Mouse (Mus musculus) bone marrow, adult 2 months (tissue): ENCODE measurements around the gene Olfr826. TPM values are rescaled to one million over a fixed set of nuclear protein-coding genes. Genes with fewer than 3 reads are reported as not detected.
"Not testable (repeated sequence)": the region's sequence is repeated elsewhere in the genome, so short reads cannot be mapped to it uniquely, and the experiment has no call there.

ENCODE experiments used
- H3K27ac ChIP-seq: fragments of 200-500 bp; 2 replicates; pipeline ENCODE4 v1.5.1; 2012; ENCODE audit warnings: low read depth, mild to moderate bottlenecking, control low read depth, inconsistent platforms, low read length; ENCODE audit not compliant: control insufficient read depth, poor library complexity, insufficient read depth
- H3K4me1 ChIP-seq: fragments of 200-500 bp; 2 replicates; pipeline ENCODE4 v1.6.1; 2011; ENCODE audit warnings: low read length; ENCODE audit not compliant: control insufficient read depth, insufficient read depth
- H3K4me3 ChIP-seq: fragments of 200-500 bp; replicated peaks from 2 replicates; pipeline ENCODE3; 2011; ENCODE audit warnings: mild to moderate bottlenecking, low read depth, low read length, control low read depth; ENCODE audit not compliant: control insufficient read depth
- CTCF ChIP-seq: fragments of 200-500 bp; IDR thresholded peaks from 2 replicates; pipeline ENCODE4 v1.5.1; 2011; ENCODE audit warnings: low read length, control low read depth; ENCODE audit not compliant: control insufficient read depth, insufficient read depth
- POLR2A ChIP-seq: fragments of 200-500 bp; IDR thresholded peaks from 2 replicates; pipeline ENCODE4 v1.6.1; 2011; ENCODE audit warnings: low read depth, mild to moderate bottlenecking, control low read depth, low read length, borderline replicate concordance; ENCODE audit not compliant: control insufficient read depth
- polyA plus RNA-seq: library from polyadenylated mRNA; stranded (reverse); fragments of >200 nt; gene quantifications from 2 replicates; pipeline ENCODE4 v1.2.4, GENCODE M21; 2011; ENCODE audit warnings: low replicate concordance; ENCODE audit not compliant: missing spikeins, insufficient read depth, insufficient read length

The Olfr826 gene
- polyA plus RNA-seq, 1 experiment = not detected

DNA sequence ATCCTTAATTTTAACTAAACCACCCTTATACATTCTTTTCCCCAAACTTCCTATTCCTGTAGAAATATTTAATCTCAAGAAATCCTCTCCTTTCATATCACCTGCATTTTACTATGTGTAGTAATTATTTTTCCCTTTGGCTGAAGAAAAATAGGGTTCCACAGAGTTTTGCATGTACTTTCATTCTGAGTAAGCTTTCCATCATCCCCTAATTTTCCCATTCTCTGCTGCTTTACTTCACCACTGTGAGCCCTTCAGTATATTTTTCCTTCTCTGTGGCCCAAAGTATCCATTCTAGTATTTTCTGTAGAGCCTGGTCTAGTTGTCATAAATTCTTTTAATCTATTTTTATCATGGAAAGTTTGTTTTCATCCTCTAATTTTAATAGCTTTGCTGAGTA, 49.2 kb downstream of the Olfr826 start:
- H3K27ac ChIP-seq = no peak overlapping the region
- TF ChIP-seq CTCF = no peak
- TF ChIP-seq POLR2A = no peak
- H3K4me1 ChIP-seq = no peaks in the 10 kb centered on the region
- no peak overlapping the region for H3K4me3 ChIP-seq

DNA sequence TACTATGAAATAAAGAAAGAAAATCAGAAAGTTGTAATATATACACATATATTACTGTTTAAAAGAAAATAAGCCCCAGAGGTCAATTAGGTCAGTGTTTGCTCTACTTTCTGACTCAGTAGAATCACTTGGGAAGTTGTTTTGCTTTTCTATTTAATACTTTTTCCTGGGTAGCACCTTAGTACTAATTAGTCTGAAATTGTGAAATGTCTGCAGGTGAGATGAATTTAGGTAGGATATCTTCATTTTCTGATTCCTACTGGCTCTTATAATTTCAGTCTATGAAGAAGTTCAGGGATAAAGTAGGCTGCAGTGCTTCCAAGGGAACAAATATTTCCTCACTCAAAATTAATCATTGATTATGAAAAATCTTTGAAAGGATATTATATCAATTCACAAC, 54.1 kb downstream of the Olfr826 start, which contains the start of gene Olfr824:
Gene Olfr824, minus strand, starts transcription at position 101 of the 400 bp plus-strand sequence.
- H3K4me3 ChIP-seq, H3K4me1 ChIP-seq, H3K27ac ChIP-seq: not testable (repeated sequence)

Other genes starting within 250 kb of the Olfr826 start
- gene Olfr818, start 235.1 kb downstream of the Olfr826 start, polyA plus RNA-seq = not detected in 2 replicates
- not detected in 2 replicates for gene Olfr819, start 216.9 kb downstream of the Olfr826 start, polyA plus RNA-seq
- gene Olfr247, start 208.0 kb downstream of the Olfr826 start, polyA plus RNA-seq = not detected in 2 replicates
- gene Gm10310, start 199.1 kb downstream of the Olfr826 start, polyA plus RNA-seq = 0.27 TPM in 1 of 2 replicates, not detected in the other
- not detected in 2 replicates for gene Olfr820, start 171.6 kb downstream of the Olfr826 start, polyA plus RNA-seq
- not detected in 2 replicates for gene Olfr821, start 153.8 kb downstream of the Olfr826 start, polyA plus RNA-seq
- not detected in 2 replicates for gene Olfr822, start 113.0 kb downstream of the Olfr826 start, polyA plus RNA-seq
- not detected in 2 replicates for gene Olfr823, start 68.8 kb downstream of the Olfr826 start, polyA plus RNA-seq
- gene Olfr824, start 54.2 kb downstream of the Olfr826 start, polyA plus RNA-seq = not detected in 2 replicates
- not detected in 2 replicates for gene Olfr825, start 17.4 kb downstream of the Olfr826 start, polyA plus RNA-seq
- gene Olfr827, start 30.2 kb upstream of the Olfr826 start, polyA plus RNA-seq = not detected in 2 replicates
- gene Neurod4, start 96.1 kb upstream of the Olfr826 start, polyA plus RNA-seq = not detected in 2 replicates
- gene Tespa1, start 138.7 kb upstream of the Olfr826 start, polyA plus RNA-seq = 4.5 and 7.9 TPM in 2 replicates
- 0.18 TPM in 1 of 2 replicates, not detected in the other for gene Vmn2r84, start 210.1 kb upstream of the Olfr826 start, polyA plus RNA-seq
- not detected in 2 replicates for gene Vmn2r85, start 245.5 kb upstream of the Olfr826 start, polyA plus RNA-seq